Mouse (Mus musculus) CD4-positive, CD25-positive, alpha-beta regulatory T cell, adult 9 weeks (primary cell): ENCODE results near the gene Zfp46. TPM values are rescaled to one million over a fixed set of nuclear protein-coding genes. Genes with fewer than 3 reads are reported as not detected.

Experiments used
- polyA plus RNA-seq: library from polyadenylated mRNA; unstranded; fragments of 100-300 nt; shearing (Covaris generic); gene quantifications from one replicate; pipeline ENCODE4 v1.2.1, GENCODE M21; 2017

Gene Zfp46
- polyA plus RNA-seq = 12.7 TPM

DNA sequence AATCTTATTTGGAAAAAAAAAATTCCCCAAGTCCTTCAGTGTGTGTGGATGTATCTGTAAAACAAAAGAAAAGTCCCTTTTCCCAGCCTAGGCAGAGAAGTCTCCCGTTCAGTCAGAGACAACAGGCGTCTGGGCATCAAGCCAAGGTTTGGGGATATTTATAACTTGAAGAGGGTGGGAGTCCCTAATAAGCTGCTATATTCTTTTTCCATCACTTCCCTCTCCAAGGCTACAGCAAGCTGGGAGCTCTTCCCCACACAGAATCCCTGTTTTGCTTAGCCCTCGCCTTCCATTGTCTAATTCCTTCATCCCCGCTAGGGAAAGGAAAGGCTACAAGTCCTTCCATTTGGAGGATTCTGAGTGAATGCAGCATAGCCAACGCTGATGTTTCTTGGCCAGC is at the start of gene Zfp46:
TSS of gene Zfp46 (plus strand) at position 229 of the 400 bp plus-strand sequence.

DNA sequence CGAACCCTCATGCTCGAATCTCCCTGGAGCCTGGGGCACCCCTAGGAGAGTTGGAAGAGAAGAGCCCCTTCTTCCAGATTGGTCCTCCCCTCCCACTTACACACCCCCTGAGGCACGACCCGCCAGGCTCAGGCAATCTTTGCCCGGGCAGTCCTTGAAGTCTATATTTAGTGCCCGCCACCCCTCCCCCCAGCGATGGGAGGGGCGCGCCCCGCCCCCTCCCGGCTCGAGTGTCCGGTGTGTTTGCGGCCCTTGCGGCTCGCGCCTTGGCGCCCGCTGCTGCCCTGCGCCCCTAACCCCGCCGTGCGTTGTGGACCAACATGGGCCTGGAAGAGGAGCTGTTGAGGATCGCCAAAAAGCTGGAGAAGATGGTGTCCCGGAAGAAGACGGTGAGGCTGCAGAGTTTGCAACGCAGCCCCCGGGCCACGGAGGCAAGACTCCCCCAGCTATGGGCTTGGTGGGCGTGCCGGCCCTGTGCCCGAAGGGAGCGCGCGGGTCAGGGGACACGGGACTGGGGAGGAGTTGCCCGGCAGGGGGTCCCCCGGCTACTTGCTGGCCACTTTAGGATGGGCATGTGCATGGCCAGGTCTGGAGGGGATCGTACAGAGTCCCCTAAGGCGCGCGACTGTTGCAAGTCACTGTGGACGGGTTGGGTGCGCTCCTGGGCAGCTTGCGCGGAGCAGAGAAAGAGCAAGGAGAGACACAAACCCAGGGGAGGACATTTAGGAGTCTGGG is 36.6 kb upstream of the Zfp46 start, which contains the start of gene Tcea3:
TSS of gene Tcea3 (plus strand) at position 1 of the 735 bp plus-strand sequence.

DNA sequence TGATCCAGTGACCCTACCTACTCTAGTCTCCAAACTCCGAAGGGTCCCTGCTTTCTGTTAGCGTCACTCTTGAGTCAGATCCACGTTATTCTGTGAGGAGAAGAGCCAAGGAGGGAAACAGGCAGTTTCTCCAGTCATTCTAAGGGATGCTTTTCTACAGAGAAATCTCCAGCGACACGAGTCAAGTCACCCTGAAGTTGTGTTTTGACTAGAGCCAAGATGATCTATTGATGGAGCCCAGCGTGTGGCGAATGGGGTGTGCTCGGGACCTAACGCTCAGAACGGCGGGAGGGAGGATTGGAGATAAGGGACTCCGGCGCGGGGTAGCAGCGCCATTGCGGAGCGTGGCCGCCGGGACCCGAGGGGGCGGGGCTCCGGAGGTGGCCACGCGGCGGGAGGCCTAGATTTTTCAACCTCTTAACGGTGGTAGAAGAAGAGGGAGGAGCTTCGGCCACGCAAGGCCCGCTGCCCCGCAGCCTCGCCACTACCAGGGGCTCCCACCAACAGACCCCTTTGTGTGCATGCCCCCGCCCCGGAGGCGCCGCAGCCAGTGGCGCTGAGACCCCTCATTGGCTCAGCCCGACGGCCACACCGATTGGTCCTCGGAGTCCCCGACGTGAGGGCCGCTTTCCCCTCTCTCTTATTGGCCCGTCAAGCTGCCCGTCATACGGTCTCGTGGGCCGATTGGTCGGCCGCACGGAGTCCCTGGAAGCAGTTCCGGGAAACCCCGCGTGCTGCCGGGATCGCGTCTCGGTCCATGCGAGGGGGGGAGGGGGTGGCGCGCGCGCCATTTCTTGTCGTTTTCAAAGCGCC is 26.0 kb downstream of the Zfp46 start, which contains the start of gene Hnrnpr:
TSS of gene Hnrnpr (plus strand) at position 714 of the 813 bp plus-strand sequence.

Other genes starting within 250 kb of the Zfp46 start
- 454 TPM for gene Rpl11, start 231.3 kb upstream of the Zfp46 start, polyA plus RNA-seq
- gene Id3, start 141.2 kb upstream of the Zfp46 start, polyA plus RNA-seq = 271 TPM
- 20.7 TPM for gene E2f2, start 112.3 kb upstream of the Zfp46 start, polyA plus RNA-seq
- 0.15 TPM for gene Asap3, start 78.3 kb upstream of the Zfp46 start, polyA plus RNA-seq
- 0.58 TPM for gene Tcea3, start 37.0 kb upstream of the Zfp46 start, polyA plus RNA-seq
- gene Hnrnpr, start 26.3 kb downstream of the Zfp46 start, polyA plus RNA-seq = 147 TPM
- gene Htr1d, start 138.8 kb downstream of the Zfp46 start, polyA plus RNA-seq = not detected
- gene 6030445D17Rik, start 177.6 kb downstream of the Zfp46 start, polyA plus RNA-seq = not detected
- gene Luzp1, start 185.1 kb downstream of the Zfp46 start, polyA plus RNA-seq = 8.5 TPM